Mouse (Mus musculus) embryonic fibroblast, embryonic 13.5 days (primary cell): Measurements from ENCODE around the gene Tctex1d2. TPM values are rescaled to one million over a fixed set of nuclear protein-coding genes. Genes with fewer than 3 reads are reported as not detected.

Experiments
- H3K27ac ChIP-seq: 2 replicates; pipeline ENCODE4 v1.5.1; 2012; ENCODE audit warnings: low read length, control low read depth, inconsistent platforms; ENCODE audit not compliant: insufficient read depth
- H3K4me1 ChIP-seq: 2 replicates; pipeline ENCODE4 v1.6.1; 2011; ENCODE audit warnings: low read length; ENCODE audit not compliant: control insufficient read depth, insufficient read depth
- H3K4me3 ChIP-seq: 2 replicates; pipeline ENCODE4 v1.5.1; 2011; ENCODE audit warnings: mild to moderate bottlenecking, control low read depth, low read length; ENCODE audit not compliant: insufficient read depth
- CTCF ChIP-seq: IDR thresholded peaks from 2 replicates; pipeline ENCODE4 v1.5.1; 2011; ENCODE audit warnings: mild to moderate bottlenecking, control low read depth, low read length, moderate library complexity, borderline replicate concordance; ENCODE audit not compliant: insufficient read depth
- POLR2A ChIP-seq: IDR thresholded peaks from 2 replicates; pipeline ENCODE4 v1.6.1; 2011; ENCODE audit warnings: low read depth, mild to moderate bottlenecking, control low read depth, low read length, moderate library complexity
- polyA plus RNA-seq: library from polyadenylated mRNA; stranded (reverse); fragments of >200 nt; gene quantifications from 2 replicates; pipeline ENCODE4 v1.2.4, GENCODE M21; 2011; ENCODE audit warnings: low read depth; ENCODE audit not compliant: missing spikeins, insufficient read length

The Tctex1d2 gene
- polyA plus RNA-seq, 1 experiment, result 21.1 TPM

GRCm38 (mm10) chr16:32395679-32396540, 23.6 kb upstream of the Tctex1d2 start:
- no peak overlapping the region for H3K4me3 ChIP-seq
- H3K4me1 ChIP-seq, result peaks cover 13% of the 10 kb centered on the region
- TF ChIP-seq CTCF (no peak), POLR2A (no peak)
- H3K27ac ChIP-seq, result peak overlapping the region; percentile 84

DNA sequence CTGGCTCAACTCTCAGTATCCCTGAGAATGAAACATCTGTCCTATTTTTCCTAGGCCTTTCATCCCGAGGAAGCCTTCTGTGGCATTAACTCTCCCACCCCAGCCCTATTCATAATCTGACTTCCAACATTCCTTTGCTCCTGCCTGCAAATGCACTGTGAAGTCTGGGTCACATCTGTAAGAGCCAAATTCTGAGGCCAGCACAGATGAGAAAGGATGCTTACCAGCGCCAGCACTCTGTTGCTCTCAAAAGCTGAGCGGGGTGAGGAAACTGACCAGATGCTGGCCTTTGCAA, 23.0 kb upstream of the Tctex1d2 start:
- Histone ChIP-seq H3K4me3 (no peak overlapping the region), H3K4me1 (peaks cover 18% of the 10 kb centered on the region), H3K27ac (peak overlapping the region; percentile 84)
- TF ChIP-seq POLR2A, result no peak
- no peak for TF ChIP-seq CTCF

DNA sequence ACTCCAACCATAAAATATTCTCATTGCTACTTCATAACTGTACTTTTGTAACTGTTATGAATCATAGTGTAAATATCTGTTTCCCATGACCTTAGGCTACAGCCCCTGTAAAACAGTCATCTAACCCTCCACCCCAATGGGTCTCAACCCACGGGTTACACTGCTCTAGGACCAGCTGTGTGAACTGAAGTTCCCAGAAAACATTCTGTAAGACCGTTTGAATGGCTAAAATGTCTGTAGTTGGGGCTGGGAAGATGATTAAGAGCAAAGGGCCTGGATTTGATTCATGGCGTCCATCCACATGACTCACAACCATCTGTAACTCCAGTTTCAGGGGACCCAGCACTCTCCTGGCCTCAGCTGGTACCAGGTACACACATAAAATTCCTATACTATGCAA, 21.3 kb upstream of the Tctex1d2 start:
- Histone ChIP-seq H3K27ac (peak overlapping the region; percentile 6; the same call in 1 of the 2 replicates), H3K4me3 (no peak overlapping the region), H3K4me1 (peaks cover 22% of the 10 kb centered on the region)
- TF ChIP-seq CTCF (no peak), POLR2A (no peak)

DNA sequence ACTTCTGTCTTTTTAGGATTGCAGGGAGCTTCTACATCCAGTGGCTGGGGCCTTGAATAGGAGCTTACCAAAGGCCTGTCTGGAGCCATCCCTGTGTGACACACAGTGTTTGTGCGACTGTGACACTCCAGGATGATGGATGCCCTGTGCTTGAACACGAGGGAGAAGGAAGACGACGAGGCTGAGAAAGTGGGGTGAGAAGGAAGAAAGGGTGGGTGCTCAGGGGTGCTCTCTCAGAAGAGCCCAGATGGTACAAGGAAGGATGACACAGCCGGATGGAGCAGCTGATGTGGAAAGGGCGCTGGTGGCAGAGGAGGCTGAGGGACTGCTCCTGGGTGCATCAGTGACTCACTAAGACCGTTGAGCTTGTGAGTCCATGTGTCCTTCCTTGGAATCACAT, 19.2 kb upstream of the Tctex1d2 start, which contains the start of gene Tm4sf19:
Gene Tm4sf19 (plus strand): TSS at position 240 of the 400 bp plus-strand sequence.
- H3K27ac ChIP-seq, result no peak within 1 kb of the TSS
- no peak for TF ChIP-seq POLR2A
- TF ChIP-seq CTCF, result no peak
- peaks cover 21% of the 10 kb centered on the region for H3K4me1 ChIP-seq
- no peak within 1 kb of the TSS for H3K4me3 ChIP-seq

- H3K4me3 ChIP-seq, result no peak overlapping the region
- no peak overlapping the region for H3K27ac ChIP-seq
- no peak for TF ChIP-seq CTCF
- TF ChIP-seq POLR2A, result no peak
- H3K4me1 ChIP-seq, result peaks cover 9% of the 10 kb centered on the region; the same call in 1 of the 2 replicates
Observed at GRCm38 (mm10) chr16:32401335-32401965, 18.1 kb upstream of the Tctex1d2 start.

DNA sequence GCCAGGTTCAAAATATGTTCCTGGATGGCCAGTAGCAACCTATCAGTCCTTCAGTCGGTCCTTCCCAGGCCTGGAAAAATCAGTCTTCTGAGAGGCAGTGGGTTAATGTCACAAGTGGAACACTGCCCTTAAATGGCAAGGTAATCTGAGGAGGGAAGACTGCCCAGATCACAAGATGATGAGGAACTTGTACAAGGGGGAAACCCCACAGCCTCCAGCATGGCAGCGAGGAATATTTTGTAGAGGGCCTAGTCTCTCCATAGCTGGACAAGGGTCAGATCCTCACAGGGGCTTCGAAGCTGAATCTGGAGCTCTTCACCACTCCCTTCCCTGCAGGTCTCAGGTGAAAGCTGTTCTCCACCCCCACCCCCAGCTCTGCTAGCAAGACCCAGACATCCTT, 16.7 kb upstream of the Tctex1d2 start:
- TF ChIP-seq CTCF (no peak), POLR2A (no peak)
- Histone ChIP-seq H3K27ac (no peak overlapping the region), H3K4me3 (no peak overlapping the region), H3K4me1 (peaks cover 9% of the 10 kb centered on the region; the same call in 1 of the 2 replicates)

DNA sequence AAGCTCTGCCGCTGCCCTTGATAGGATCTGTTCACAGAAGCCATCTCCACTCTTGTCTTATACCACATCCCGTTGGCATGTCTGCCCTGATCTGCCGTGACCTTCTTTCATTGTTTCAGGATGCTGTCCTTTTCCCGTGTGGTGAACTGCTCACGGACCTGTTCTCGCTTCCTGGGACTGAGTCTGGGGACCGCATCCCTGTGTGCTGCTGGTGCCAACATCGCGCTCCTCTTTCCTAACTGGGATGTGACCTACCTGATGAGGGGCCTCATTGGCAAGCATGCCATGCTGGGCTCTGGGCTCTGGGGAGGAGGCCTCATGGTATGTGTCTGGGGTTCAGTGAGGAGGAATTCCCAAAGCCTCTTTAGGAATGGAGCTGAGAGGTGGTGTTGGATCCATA, 13.8 kb upstream of the Tctex1d2 start:
- H3K4me3 ChIP-seq, result no peak overlapping the region
- peaks cover 9% of the 10 kb centered on the region; the same call in 1 of the 2 replicates for H3K4me1 ChIP-seq
- TF ChIP-seq CTCF, result no peak
- no peak for TF ChIP-seq POLR2A
- H3K27ac ChIP-seq, result no peak overlapping the region

DNA sequence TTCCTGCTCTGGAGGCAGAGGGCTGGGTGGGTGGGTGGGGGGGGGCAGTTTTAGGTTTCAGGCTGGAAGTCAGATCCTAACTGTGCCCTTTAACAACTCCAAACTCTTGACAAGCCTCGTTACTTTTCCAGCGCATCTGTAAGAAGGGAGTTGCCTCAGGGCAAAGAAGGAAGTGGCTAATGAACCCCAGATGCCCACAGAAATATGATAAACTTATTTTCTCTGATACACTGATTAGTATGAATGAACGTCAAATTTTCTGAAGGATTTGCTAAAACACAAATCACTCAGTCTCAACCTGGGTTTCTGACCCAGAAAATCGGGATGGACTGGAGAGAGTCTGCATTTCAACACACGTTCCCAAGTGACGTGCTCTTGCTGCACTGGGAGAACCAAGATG, 12.8 kb upstream of the Tctex1d2 start:
- 0 out of 2 replicates have a peak, but pooled peaks cover 3% of the 10 kb centered on the region for H3K4me1 ChIP-seq
- TF ChIP-seq CTCF (no peak), POLR2A (no peak)
- no peak overlapping the region for H3K27ac ChIP-seq
- no peak overlapping the region for H3K4me3 ChIP-seq

DNA sequence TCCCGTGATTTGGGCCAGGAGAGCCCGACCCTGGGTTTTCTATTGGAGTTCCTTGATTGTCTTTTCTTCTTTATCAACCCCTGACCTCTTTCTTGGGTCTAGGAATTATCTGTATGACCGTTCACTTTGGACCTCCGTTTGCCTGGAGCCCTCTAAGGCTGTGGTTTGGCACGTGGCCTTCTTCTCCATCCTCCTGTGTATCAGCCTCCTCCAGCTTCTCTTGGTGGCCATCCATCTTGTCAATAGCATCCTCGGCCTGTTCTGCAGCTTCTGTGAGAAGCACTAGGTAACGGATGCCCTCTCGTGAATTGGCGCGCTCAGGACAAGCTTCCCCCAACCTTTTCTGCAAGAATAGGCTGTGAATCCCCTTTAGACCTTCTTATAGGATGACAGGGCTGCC, 11.8 kb upstream of the Tctex1d2 start:
- Histone ChIP-seq H3K4me1 (no peaks in the 10 kb centered on the region), H3K4me3 (no peak overlapping the region), H3K27ac (no peak overlapping the region)
- no peak for TF ChIP-seq CTCF
- no peak for TF ChIP-seq POLR2A

DNA sequence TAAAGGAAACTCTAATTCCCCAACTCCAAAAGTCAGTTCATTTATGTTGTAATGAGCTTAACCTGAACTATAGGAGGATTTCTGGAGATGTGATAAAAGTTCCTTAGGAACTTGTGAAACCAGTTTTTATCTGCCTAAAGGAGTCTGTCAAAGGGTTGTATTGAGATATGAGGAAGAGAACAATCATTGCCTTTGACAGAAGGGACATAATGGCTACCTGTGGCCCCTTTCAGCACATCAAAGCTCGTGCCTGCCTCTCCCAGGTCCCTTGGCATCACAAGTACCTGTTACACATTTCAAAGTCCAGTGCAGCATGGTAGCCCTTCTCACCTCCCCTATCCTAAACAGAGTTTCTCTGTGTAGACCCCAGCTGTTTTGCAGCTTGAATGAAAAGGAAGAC, 2.0 kb upstream of the Tctex1d2 start:
- no peak for TF ChIP-seq CTCF
- no peak for TF ChIP-seq POLR2A
- Histone ChIP-seq H3K4me3 (no peak overlapping the region), H3K4me1 (0 out of 2 replicates have a peak, but pooled peaks cover 3% of the 10 kb centered on the region), H3K27ac (no peak overlapping the region)
